Mouse (Mus musculus): ENCODE results near the gene Cdk14.

Cdk14 gene

GRCm38 (mm10) chr5:4825951-4826350 is 594.2 kb downstream of the Cdk14 start:
- no peak for DNase-seq

- DNase-seq = no peak
These were observed 595.0 kb downstream of the Cdk14 start for GRCm38 (mm10) chr5:4825076-4825475.

- no peak for DNase-seq
These were observed 595.9 kb downstream of the Cdk14 start for GRCm38 (mm10) chr5:4824171-4824570.

GRCm38 (mm10) chr5:4822041-4822440 is 598.1 kb downstream of the Cdk14 start:
- DNase-seq = no peak

- no peak for DNase-seq
These were observed 598.7 kb downstream of the Cdk14 start for GRCm38 (mm10) chr5:4821368-4821771.

- no peak for DNase-seq
These were observed 603.1 kb downstream of the Cdk14 start for GRCm38 (mm10) chr5:4816981-4817380.

- no peak for DNase-seq
These were observed 605.5 kb downstream of the Cdk14 start for GRCm38 (mm10) chr5:4814465-4815204.

- no peak for DNase-seq
These were observed 606.8 kb downstream of the Cdk14 start for GRCm38 (mm10) chr5:4813357-4813756.

- DNase-seq = no peak
These were observed 607.9 kb downstream of the Cdk14 start for GRCm38 (mm10) chr5:4812036-4812729.

GRCm38 (mm10) chr5:4805228-4805627 is 614.9 kb downstream of the Cdk14 start:
- no peak for DNase-seq

GRCm38 (mm10) chr5:4803708-4804107 is 616.4 kb downstream of the Cdk14 start:
- DNase-seq = no peak

GRCm38 (mm10) chr5:4801971-4802370 is 618.1 kb downstream of the Cdk14 start:
- DNase-seq = no peak

GRCm38 (mm10) chr5:4801096-4801850 is 618.8 kb downstream of the Cdk14 start:
- DNase-seq = no peak

GRCm38 (mm10) chr5:4791219-4791618 is 628.9 kb downstream of the Cdk14 start:
- DNase-seq = no peak

GRCm38 (mm10) chr5:4790265-4790664 is 629.8 kb downstream of the Cdk14 start:
- DNase-seq = no peak

GRCm38 (mm10) chr5:4788484-4788883 is 631.6 kb downstream of the Cdk14 start:
- no peak for DNase-seq

GRCm38 (mm10) chr5:4786816-4787215 is 633.3 kb downstream of the Cdk14 start:
- no peak for DNase-seq

GRCm38 (mm10) chr5:4778274-4778673 is 641.8 kb downstream of the Cdk14 start:
- DNase-seq = no peak

GRCm38 (mm10) chr5:4776495-4776894 is 643.6 kb downstream of the Cdk14 start:
- no peak for DNase-seq

GRCm38 (mm10) chr5:4773090-4773772 is 646.9 kb downstream of the Cdk14 start:
- no peak for DNase-seq

- DNase-seq = no peak
These were observed 649.5 kb downstream of the Cdk14 start for GRCm38 (mm10) chr5:4770609-4771008.

GRCm38 (mm10) chr5:4767896-4768295 is 652.2 kb downstream of the Cdk14 start:
- no peak for DNase-seq

GRCm38 (mm10) chr5:4766719-4767118 is 653.4 kb downstream of the Cdk14 start:
- DNase-seq = no peak
